Mouse (Mus musculus) megakaryocyte-erythroid progenitor cell, adult 5-6 weeks (primary cell): Measurements from ENCODE around the gene Syt7. TPM values are rescaled to one million over a fixed set of nuclear protein-coding genes. Genes with fewer than 3 reads are reported as not detected.

Source experiments
- ATAC-seq: replicated peaks from 2 replicates; pipeline ENCODE4 v1.8.0; 2016; ENCODE audit warnings: mild to moderate bottlenecking, inconsistent platforms; ENCODE audit not compliant: severe bottlenecking, poor library complexity, low FRiP score, low TSS enrichment
- total RNA-seq, 2 experiments: library from RNA; stranded (forward) in 1 of 2; stranded (reverse) in 1 of 2; fragments of 200-1000, 215-1000 nt in 1 of 2; fragments of >200 nt in 1 of 2; fragmentation: Nextera tagmentation in 1 of 2; gene quantifications; 2 replicates each; pipeline ENCODE4 v1.2.3; 2014 to 2017

The Syt7 gene
- total RNA-seq, 2 experiments from 2014 or later: not detected

DNA sequence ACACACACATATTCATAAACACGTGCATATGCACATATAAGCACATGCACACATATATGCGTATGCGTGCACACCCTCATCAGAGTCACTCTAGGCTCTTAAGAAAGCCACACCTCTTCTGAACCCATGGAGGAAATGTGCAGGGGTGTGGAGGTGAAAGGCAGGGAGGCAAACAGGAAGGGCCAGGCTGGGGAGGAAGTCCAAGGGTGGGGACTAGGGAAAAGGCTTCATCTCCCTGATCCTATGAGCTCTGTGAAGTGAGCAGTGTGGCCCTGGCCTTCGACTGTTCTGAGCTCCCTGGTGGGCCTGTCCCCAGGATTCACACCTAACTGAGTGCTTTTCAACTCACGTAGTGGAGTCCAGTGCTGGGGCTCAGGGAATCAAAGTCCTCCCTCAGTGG, 13.6 kb upstream of the Syt7 start:
- ATAC-seq: no peak

DNA sequence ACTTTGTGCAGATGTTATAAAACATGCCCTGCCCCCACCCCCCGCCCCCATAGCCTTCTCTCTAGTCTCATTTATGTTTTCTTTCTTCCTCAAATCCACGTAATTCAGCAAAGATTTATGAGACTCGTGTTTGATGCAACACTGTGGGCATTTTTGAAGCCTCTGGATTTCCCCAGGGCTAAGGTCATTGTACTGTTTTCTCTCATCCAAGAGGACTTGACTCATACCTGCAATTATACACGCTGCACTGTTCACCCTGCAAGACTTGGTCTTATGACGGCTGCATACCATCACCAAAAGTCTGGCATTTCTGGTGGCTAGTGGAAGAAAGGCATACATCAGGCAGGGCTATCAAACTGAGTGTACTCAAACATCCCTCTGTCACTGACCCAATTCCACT, 8.9 kb upstream of the Syt7 start:
- ATAC-seq: no peak

DNA sequence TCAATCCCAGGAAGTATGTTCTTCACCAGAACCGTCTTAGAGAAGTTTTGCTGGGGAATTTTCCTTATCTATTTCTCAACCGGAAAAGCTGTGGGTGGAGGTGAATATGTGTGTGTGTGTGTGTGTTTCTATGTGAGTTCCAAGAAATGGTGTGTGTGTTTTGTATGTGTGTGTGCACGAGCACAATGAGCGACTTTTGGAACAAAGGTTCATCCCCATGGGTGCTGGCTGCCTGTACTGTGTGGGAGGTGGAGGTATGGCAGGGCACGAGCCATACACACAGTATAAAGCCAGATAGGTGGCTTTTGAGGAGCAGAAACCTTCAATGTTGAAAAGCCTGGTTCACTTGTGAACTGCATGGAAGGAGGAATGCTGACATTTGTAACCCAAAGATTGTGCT, 1.2 kb upstream of the Syt7 start:
- no peak for ATAC-seq

DNA sequence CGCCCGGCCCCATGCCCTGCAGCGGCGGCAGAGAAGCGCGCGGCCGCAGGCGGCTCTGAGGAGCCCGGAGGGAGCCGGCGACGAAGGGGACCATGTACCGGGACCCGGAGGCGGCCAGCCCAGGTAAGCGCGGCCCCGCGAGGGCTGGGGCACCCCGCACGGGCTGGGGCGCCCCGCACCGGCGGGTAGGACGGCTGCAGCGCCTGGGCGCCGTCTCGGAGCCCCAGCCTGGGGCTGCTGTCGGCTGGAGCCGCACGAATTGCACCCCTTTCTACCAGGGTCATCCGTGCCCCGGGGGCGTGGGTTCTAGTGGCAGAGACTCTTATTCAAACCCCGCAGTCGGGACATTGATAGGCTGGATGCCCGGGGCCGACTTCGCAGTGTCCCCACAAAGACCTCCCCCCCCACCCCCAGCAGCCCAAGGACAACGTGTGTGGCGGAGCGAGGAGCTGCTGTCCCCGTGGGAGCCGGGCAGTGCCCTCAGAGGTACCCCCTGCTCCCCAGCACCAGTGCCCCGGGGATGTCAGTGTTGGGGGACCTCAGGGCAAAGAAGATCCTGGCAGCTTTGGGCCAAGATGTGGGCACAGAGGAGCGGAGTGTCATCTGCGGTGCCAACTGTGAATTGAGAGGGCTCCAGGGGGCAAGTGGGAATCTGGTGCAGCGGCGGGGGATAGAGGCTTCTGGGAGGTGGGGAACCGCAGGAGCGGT, 655 bp downstream of the Syt7 start:
- ATAC-seq: no peak

DNA sequence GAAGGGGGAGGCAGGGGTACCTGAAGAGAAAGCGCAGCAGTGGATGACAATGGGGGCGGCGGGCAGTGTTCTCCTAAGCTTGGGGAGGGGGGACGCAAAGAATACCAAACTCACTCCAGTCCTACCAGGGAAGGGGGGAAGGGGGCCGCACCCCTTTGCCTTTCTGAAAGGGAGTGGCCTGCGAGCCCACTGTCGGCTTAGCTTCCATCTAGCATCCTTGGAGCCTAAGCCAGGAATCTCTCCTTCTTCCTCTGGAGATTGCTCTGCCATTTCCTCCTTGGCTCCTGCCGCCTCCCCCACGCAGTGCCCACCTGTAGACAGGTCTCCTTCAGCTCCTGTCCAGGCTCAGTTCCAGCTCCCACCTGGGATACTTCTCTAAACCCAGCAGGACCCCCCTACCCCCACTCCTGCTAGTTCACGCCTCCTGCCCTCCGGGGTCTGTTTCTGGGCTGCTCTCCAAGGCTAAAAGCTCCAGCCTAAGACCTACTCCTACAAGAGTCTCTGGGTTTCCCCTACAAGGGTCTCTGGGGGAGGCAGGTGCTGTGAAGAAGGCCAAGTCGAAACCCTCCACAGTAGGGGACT, 1.3 kb downstream of the Syt7 start:
- no peak for ATAC-seq

DNA sequence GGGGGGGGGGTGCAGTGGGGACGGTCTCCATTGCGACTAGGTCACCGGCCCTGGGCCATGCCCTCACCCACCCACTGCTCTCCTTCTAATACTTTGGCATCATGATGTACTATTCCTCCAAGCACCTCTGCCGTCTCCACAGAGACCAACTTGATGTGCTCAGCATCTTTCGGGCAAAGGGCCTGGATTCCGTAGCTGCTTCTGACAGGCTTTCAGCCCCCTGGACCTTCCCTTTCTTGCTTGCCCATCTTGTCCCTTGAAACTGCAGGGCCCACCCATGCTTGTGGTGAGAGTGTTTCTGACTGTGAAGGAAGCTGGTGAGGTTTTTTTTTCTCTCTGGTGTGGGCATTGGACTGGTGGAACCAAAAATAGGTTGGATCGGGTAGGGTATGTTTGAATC, 2.1 kb downstream of the Syt7 start:
- no peak for ATAC-seq

DNA sequence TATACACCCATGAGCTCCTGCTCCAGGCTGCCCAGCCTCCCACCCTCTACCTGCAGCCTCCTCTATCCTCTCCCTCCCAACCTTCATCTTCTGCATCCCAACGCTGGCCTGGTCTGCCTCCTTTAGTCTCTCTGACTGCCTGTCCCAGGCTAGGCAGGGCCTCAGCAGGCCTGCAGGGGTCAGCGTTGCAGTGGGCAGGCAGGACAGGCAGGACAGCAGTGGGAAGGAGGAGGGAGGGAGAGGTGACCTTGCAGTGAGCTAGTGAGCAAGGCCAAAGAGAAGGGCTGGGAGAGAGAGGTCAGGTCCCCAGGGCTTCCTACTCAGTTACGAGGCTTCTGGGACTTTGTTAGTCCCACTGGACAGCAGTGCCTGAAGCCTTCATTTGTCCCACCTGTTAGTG, 3.1 kb downstream of the Syt7 start:
- ATAC-seq: no peak

DNA sequence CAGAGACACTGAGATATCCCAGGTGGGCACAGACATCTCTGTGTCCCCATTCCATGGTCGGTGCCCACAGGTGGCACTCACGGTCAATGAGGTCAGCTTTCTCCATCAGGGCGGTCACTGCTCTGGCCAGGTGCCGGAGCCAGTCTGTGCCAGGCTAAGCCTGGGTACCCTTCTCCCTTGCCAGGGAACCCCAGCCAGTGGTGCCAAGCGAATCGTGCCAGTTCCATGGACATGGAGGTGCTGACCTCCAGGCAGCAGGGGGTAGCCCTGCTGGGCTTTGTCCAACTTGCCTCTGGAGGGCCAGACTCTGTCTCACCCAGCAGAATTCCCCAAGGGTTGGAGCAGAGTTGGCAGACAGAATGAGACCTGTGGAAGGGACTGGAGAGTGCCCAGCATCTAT, 4.6 kb downstream of the Syt7 start:
- no peak for ATAC-seq

DNA sequence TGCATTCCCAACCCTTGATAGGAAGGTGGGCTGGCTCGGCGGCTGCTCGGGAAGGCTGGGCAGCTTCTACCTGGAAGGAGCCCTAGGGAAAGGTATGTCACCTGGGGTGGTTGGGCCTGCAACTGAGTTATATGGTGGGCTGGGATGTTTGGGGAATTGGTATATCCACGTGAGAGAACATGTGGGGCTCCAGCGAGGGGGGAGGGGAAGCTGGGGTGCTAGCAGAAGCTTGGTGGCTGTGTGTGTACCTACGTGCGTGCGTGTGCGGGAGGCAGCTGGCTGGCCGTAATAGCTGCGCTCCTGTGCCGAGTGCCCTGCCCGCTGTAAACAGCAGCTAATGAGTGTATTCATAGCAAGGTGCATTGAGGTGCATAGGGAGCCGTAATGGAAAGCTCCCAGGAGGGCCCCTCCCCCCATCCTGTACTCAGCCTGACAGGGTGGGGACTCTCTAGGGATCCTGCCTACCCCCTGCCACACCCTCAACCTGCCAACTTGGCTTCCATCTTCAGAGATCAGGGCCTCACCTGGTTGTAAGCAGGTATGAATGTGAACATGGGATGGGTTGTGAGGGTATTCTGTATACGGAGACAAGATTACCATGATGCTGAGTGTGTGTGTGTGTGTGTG, 5.1 kb downstream of the Syt7 start:
- ATAC-seq: no peak

DNA sequence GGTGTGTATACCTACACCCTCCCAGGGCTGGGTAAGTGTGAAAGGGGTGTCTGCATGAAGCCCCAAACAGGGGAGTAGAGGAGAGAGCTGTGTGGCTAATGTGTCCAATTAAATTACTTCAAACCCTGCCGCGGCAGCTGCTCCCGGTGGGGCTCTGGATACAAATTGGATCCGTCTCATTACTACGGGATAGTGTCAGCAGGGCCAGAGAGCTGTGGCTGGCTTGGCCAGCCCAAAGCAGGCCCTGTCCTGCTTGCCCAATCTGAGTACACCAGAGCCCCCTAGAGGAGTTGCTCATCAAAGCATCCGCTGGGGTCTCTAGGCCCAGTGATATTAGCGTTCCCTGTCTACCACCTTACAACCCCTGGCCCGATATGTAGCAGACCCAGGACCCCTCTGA, 6.3 kb downstream of the Syt7 start:
- no peak for ATAC-seq

DNA sequence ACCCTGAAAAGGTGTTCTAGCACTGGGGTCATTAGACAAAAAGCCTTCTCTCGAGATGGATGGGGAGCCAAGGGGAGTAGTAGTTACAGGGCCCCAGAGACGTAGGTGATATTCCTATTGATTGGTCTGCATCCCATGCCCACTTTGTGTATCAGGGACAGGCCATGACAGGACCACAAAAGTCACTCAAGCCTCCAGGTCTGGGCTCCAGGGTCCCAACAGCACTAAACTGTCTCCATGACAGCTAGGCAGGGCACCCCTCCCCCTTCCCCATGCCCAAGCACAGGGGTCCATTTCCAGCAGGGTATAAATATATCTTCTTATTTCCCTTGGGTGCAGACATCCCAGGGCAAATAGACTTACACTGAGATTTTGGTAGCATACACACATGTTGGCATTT, 8.1 kb downstream of the Syt7 start:
- ATAC-seq: no peak

DNA sequence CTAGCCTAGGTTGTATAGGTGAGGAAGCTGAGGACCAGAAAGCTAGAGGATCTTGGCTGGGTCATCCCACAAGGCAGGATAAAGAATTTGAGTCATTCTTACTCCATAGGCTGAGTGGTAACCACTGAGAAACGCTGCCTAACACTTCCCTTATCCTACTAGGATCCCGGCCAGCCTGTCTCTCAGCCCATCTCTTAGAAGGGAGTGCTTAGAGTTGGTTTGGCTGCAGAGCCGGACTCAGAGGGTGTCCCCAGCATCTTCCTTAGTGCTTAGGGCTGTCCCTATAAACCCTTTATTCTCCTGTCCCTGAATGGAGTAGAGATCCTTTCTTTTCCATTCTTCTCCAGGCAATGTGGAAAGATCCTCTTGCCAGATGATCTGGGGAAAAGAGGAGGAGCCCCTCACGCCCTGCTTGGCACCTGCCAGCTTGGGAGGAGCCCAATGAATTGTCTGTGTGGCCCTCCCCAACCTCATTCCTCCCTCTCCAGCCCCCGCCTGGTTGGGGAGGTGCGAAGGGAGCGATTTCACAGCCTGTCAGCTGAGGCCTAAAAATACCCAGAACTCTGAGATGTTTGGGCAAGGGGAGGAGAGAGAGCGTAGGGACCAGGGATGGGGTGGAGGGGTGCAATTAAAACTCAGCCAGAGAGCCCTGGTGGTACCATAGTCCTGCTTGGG, 8.7 kb downstream of the Syt7 start:
- no peak for ATAC-seq

DNA sequence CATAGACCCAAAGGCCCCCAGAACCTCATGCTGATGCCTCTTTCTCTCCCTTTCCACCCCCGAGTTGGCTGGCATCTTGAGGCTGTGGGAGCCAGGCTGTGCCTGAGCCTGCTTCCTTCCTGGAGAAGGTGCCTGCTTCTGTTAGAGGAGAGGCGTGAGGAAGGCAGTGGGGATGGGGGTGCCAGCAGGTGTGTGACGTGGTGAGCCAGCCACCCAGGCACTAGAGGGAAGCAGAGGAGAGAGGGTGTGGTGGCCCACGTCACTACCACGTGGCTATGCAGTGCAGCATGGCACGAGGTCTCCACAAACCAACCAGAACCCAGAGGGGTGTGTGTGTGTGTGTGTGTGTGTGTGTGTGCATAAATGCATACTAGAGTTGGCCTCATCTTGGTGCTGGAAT, 9.4 kb downstream of the Syt7 start:
- ATAC-seq: no peak

DNA sequence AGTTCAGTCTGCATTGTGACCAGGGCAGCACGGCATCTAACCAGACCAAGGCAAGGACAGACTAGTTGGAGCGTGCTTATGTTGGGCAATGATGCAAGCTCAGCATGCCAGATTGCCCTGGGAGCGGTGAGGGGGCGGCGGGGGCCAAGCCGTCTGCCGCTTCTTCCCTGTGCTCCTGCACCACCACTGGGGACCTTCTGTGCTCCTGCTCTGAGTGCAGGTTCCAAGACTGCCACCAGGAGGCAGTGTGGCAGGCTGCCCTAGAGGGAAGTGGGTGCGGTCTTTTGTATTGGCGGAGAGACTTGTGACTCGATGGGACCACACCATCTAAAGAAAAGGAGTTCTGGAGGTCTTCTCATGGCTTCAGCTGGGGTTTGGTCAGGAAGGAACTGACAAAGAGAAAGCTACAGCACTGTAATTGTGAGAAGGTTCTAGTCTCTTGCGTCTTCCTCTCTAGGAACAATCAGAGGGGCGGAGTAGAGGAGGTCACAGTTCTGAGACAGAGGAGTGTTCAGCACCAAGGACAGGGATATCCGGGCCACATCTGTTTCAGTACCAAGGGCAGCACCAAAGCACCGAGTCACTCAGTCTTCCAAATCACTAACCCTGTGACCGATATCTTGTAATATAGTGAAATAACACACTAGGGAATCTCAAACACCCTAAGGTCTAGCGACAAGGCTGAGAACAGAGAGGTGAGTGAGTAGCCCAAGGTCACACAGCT, 14.0 kb downstream of the Syt7 start:
- ATAC-seq: peak; percentile 84

DNA sequence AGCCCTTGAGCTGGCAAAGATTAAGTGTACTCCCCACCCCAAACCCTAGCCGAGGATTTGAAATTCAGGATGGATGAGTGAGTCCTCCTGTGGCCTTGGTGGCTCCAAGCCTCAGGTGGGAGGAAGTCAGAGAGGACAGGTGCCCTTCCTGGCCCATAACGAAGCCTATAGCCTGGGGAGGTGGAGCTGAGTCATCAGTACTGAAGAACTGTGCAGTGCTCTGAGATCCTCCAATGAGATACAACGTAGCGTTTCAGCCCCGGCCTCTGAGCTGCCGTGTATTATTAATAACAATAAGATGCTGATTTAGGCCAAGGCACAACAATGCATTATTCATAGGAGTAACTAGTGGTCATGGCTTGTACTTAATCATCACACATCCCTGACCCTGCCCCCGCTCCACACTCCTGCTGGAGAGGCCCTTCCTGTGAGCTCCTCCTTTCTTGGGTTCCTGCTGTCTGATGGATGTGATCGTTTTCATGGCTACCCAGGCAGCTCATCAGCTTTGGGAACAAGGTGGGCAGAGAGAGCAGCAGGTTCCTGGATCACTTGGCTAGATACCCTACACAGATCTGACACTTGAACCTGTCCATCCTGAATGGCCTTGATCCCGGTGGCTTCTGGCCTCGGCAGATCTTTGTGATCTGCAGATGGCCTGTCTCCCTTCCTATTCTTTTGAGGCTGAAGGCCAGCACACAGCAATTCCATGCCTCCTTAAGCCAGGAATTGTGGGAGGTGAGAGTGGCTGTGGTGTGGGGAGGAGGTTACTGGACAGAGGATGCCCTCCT, 14.9 kb downstream of the Syt7 start:
- no peak for ATAC-seq

DNA sequence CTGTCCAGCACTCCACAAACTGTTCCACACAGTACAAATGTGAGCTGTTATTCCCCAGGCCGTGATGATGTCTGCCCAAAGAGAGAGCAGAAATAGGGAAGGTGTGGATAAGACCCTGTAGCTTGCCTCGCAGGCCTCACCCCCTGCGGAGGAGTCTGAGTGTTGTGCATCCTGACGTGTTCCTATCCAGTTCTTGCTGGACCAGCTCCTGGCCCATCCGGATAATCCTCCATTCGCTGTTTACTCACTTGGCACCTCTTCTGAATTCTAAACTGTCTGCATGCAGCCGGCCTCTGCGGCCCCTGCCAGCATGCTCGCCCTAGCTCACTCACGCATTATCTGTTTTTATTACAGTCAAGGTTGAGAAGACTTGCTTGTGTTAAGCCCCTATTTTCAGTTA, 15.5 kb downstream of the Syt7 start:
- no peak for ATAC-seq

DNA sequence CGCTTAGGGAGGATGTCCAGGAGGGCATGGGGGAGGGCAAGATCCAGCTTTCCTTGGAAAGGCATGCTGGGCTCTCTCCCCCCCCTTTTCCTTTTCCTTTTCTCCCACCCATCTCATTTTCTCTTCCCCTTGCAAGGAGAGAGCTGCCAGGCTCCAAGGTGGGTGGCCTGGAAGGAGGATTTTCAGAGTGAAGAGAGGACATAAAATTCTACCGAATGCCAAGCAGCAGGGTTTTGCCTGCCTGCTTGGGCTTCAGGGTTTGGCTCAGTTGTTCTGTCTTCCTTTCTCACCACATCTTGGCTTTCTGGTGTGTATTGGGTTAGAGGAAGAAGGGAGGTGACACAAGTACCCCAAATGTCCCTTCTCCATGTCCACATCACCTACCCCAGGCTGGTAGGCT, 16.0 kb downstream of the Syt7 start:
- no peak for ATAC-seq

DNA sequence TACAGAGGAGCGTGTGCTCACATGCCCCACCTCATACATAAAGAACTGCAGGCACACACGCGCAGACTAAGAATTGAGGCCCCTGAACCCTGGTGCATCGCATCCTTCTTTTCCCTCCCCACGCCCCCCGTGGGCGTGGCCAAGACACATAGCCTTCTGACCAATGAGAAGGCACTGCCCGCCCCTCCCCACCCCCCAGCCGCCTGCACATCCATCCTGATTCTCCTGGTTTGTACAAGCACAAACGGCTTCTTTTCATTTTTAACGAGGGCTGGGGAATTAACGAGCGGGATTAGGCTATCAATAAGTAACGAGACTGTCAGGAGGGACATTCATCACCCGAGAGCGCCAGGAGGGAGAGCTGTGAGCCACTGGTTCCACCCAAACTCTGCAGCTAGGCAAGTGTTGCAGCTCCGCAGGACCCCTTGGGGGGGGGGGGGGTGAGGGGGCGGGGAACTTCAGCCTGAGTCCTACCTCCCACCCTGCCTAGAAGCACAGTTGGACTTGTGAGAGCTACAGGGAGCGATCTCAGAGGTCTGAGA, 24.9 kb downstream of the Syt7 start:
- no peak for ATAC-seq

DNA sequence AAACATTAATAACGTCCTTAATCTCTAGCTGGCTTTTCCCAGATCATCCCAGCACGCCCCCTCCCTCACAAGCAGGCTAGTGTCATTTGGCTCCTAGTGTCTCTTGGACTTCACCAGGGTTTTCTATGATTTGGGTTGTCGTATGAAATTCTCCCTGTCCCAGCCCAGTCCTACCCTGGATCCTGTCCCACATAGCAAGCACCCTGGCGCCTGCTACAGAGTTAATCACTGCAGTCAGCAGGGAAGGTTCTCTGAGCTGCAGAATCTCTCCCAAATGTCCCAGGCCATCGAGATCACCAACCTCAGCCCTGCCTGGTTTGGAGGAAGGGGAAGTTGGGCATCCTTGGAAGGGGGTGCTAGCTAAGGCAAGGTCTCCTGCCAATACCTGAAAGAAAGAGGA, 26.6 kb downstream of the Syt7 start:
- ATAC-seq: no peak
